Mouse (Mus musculus) MN1 (cell line): ENCODE measurements around the gene 4930415L06Rik.

ENCODE experiments used
- DNase-seq: peaks from one replicate; pipeline ENCODE4 v3.0.0-alpha.2; 2016; ENCODE audit warnings: low spot score

Gene 4930415L06Rik

DNA sequence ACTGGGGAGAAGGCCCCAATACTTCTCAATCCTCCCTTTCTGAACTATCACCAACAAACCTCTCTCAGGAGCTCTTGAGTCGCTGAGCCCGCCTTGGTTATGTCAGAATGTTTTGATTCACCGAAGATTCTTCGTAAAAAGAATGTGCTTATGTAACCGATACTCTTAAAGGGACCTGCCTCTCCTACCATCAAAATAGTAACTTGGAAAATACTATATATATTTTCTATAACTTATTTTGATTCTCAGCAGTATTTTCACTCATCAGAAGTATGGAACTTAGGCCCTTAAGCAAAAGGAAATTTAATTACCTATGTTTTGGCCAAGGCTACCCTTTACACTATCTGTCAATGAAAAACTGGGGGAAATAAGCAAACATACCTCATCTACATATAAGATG, at the start of gene 4930415L06Rik:
Gene 4930415L06Rik, minus strand, starts transcription at position 101 of the 400 bp plus-strand sequence.
- DNase-seq = no peak

GRCm38 (mm10) chrX:89978621-89979020, 46.0 kb upstream of the 4930415L06Rik start:
- no peak for DNase-seq

DNA sequence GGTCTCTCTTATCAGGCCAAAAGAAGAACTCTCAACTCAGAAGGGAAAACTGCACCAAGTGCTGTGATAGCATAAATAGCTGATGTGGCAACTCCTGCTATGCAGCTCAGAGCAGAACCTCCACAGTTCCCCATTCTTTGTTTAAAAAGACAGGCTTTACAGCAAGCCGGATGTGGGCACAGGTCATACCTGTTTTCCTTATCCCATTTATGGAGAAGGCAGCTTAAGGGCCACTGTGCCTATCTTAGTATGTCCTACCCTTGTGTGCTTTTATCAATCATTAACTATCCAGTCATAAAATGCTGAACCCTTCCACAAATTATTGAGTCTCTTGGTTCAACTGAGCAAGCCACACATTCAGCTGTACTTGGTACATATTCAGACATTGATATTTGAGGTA, 27.8 kb downstream of the 4930415L06Rik start:
- DNase-seq = no peak
